Comparison of ENCODE assay signal across 8 mouse cellular contexts in genomic region chr8:125292933-125293591, GRCm38 (mm10).
DNase-seq lines count a peak whose midpoint lies in the region; ATAC-seq and TF ChIP-seq lines count a peak whose summit lies in the region.
"Had no signal": no experiment of that assay in that cellular context is flagged by ENCODE, and none has a peak within 500 bp of the region (broad histone marks: within the 10 kb centered on the region; RNA-seq: fewer than 3 reads in every experiment).

No protein-coding gene starts in this region.

- WGBS in hindbrain, postnatal 0 days, result 37% methylated on average over 8 of the region's 8 CpGs
- WGBS in liver, embryonic 12.5 days (ENCODE audit: insufficient replicate concordance), result 51% methylated on average over 8 of the region's 8 CpGs

- peak; percentile 93 for DNase-seq in MN1 (ENCODE audit: low spot score)
- peak; percentile 40 for DNase-seq in adrenal gland, adult 8-10 months
- peak; percentile 83 to 84 for DNase-seq in frontal cortex, postnatal 36 days (ENCODE audit: low spot score in 2 of 2)
- DNase-seq in hindbrain, postnatal 0 days (ENCODE audit: low spot score), result peak; percentile 45
- DNase-seq in left cerebral cortex, adult 9 months (ENCODE audit: low spot score in 2 of 2), result peak; percentile 52 to 78
- DNase-seq in right cerebral cortex, adult 18-20 months, result peak; percentile 85

- no peaks in the 10 kb centered on the region for H3K36me3 ChIP-seq in hindbrain, postnatal 0 days (ENCODE audit: insufficient read depth, low read length)
- no peaks in the 10 kb centered on the region for H3K36me3 ChIP-seq in liver, embryonic 12.5 days
- H3K36me3 ChIP-seq: liver, embryonic 15.5 days had no signal

- H3K9ac ChIP-seq in hindbrain, postnatal 0 days (replicated peaks; ENCODE audit: low read length), result no peak overlapping the region
- H3K9ac ChIP-seq in liver, embryonic 12.5 days, result no peak overlapping the region
- H3K9ac ChIP-seq: liver, embryonic 15.5 days had no signal

- no peak overlapping the region for H3K4me3 ChIP-seq in hindbrain, postnatal 0 days (ENCODE audit: low read length)
- H3K4me3 ChIP-seq in liver, embryonic 12.5 days, result no peak overlapping the region
- H3K4me3 ChIP-seq: liver, embryonic 15.5 days had no signal

- no peaks in the 10 kb centered on the region for H3K27me3 ChIP-seq in hindbrain, postnatal 0 days (ENCODE audit: insufficient read depth, low read length)
- 0 out of 2 replicates have a peak, but pooled peaks cover 3% of the 10 kb centered on the region for H3K27me3 ChIP-seq in liver, embryonic 12.5 days (replicated peaks)
- H3K27me3 ChIP-seq: liver, embryonic 15.5 days had no signal

- 0 out of 2 replicates have a peak, but pooled peaks have one; percentile 45 for ATAC-seq in hindbrain, postnatal 0 days
- ATAC-seq in liver, embryonic 12.5 days, result no peak

- peak overlapping the region; percentile 41; the same call in 1 of the 2 replicates for H3K27ac ChIP-seq in hindbrain, postnatal 0 days
- H3K27ac ChIP-seq in liver, embryonic 12.5 days, result no peak overlapping the region
- H3K27ac ChIP-seq: liver, embryonic 15.5 days had no signal

- no peaks in the 10 kb centered on the region for H3K9me3 ChIP-seq in hindbrain, postnatal 0 days (ENCODE audit: low read length)
- no peaks in the 10 kb centered on the region for H3K9me3 ChIP-seq in liver, embryonic 12.5 days (replicated peaks)
- H3K9me3 ChIP-seq: liver, embryonic 15.5 days had no signal

- no peak overlapping the region for H3K4me2 ChIP-seq in hindbrain, postnatal 0 days (ENCODE audit: low read depth, low read length)
- no peak overlapping the region for H3K4me2 ChIP-seq in liver, embryonic 12.5 days
- H3K4me2 ChIP-seq: liver, embryonic 15.5 days had no signal

- peaks cover 4% of the 10 kb centered on the region; the same call in 1 of the 2 replicates for H3K4me1 ChIP-seq in hindbrain, postnatal 0 days (ENCODE audit: insufficient read depth, low read length)
- H3K4me1 ChIP-seq in liver, embryonic 12.5 days, result no peaks in the 10 kb centered on the region
- H3K4me1 ChIP-seq: liver, embryonic 15.5 days had no signal

- TF ChIP-seq CTCF in hindbrain, postnatal 0 days (IDR thresholded peaks at IDR 0.05; ENCODE audit: low read depth), result no peak

Comparison
In these comparisons a context has a peak if more than half of its experiments do, and no peak if none do; other contexts are left out.
1. DNase-seq: peak in every context shown above with its lines; median percentile 93 in MN1; 85 in right cerebral cortex, adult 18-20 months; 84 in frontal cortex, postnatal 36 days; 65 in left cerebral cortex, adult 9 months; 45 in hindbrain, postnatal 0 days; 40 in adrenal gland, adult 8-10 months.